Mouse (Mus musculus): Measurements from ENCODE around the gene Mfsd6l.

The Mfsd6l gene

DNA sequence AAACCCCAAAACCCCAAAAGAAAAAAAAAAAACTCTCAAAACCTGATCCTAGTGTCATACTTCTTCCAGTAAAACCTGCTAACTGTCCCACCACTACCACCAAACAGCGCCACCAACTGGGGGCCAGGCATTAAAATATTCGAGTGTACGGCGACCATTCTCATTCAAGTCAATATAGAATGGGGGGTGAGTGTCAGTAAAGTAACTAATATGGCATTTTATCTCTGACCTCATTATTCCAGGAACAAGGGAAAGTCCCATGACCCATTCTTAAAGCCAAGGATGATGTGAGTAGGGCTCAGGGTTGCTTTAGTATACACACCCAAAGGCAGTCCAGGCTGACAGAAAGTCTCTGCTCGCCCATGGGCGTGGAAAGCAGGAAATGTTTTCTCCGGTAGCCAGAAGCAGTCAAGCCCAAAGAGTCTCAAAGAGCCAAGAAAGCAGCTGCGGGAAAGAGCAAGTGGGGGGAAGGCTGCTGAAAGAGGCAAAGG lies 2.0 kb upstream of the Mfsd6l start:
- WGBS: 23% methylated on average over 8 of the region's 8 CpGs

- 52% methylated on average over 1 of the region's 1 CpGs for WGBS
These were observed 3.6 kb downstream of the Mfsd6l start for GRCm38 (mm10) chr11:68559546-68559945.

DNA sequence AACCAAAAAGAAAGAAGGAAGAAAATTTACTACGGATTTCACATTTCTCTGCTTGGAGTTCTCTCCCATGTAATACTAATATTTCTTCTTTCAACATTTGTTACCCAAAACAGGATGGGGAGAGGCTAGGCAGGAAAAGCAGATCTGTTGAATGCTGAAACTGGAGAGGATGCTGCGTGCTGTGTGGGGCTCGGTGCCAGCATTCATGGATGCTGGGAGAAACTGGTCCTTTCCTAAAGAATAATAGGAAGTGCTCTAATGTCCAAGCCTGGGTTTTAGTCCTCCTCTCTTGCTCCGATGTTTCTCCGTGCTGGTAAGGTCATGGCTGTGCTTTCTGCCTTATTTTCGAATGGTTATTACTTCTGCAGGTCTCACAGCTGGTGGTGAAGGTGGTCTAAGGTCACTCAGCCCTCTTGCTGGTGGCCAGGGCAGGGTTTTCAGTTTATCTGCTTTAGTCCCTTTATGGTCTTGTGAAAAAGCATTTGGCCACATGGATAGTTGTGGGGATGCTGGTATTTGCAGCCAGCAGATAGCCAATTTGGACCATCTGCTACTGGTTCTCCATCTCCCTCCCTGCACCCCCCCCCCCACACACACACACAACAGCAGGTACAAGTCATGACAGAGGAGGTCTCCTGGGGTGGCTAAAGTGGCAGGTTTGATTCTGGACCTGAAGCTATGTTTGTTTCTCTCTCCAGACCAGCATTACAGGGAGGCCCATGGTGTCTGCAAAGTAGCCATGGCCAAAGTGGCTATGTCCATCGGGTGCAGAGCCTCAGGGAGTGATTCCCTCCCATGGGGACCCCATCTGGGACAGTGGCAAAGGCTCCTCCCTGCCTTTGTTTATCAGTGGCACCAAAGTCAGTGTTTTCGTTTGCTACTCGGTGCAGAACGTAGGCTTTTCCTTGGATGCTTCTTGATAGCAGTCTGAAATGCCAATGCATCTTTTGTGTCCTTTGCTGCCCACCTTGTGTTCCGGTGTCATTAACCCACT lies 6.3 kb downstream of the Mfsd6l start:
- WGBS: 73% methylated on average over 11 of the region's 11 CpGs

DNA sequence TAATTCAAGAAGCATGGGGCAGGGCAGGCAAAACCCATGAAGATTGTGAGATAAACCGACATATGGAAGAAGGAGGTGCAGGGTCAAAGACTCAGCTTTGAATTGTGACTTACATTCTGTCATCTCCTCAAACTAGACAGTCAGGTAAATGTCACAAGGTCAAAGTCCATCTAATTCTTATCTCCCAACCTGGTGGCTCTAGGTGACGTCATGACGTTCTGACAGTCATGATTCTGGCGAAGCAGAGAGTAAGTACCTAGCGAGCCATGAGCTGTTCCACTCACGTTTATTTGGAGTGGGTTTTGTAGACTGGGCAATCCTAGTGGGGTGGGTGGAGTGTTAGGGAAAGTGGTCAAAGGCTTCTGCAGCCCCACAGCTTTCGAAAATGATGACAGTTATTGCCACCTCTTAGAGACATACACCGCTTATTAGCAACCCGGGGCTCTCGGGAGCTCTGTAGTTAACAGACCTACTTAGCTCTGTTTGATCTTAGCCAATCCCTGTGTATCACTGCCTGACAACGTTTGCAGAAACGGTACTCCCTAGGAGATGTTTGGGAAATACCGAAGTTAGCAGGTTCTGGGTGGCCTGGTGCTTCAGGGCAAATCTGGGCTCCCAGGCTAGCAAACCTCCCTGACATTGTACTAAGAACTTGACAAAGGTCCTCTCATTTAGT lies 8.5 kb downstream of the Mfsd6l start:
- WGBS: 87% methylated on average over 13 of the region's 13 CpGs

GRCm38 (mm10) chr11:68565032-68565429 lies 9.0 kb downstream of the Mfsd6l start:
- 93% methylated on average over 3 of the region's 3 CpGs for WGBS

DNA sequence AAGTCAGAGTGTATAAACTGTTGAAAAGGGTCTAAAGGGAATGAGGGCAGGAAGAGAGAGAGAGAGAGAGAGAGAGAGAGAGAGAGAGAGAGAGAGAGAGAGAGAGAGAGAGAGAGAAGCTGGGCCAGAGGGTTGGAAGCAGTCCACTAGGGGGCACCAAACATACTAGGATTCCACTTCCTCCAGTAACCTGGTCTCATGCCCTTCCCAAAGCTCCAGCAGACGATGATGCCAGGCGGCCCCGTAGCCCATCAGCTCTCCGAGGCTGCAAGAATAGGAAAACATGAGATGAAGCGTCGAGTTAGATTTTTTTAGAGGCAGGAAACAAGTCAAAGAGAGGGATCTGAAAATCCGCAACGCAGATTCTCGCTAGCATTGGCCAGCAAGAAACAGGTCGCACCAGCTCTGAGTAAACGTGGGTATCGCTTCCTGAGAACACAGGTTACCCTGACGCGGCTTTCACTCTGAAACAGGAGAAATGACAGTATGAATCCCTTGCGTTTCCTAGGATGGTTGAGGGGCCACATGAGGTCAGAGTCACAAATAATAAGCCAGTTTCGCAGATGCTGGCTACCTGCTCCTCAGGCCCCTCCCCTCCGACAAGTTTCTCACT lies 10.6 kb downstream of the Mfsd6l start:
- 10% methylated on average over 17 of the region's 17 CpGs for whole genome bisulfite sequencing

- over 99% methylated on average over 5 of the region's 5 CpGs for WGBS
These were observed 14.9 kb downstream of the Mfsd6l start for GRCm38 (mm10) chr11:68570861-68571260.

DNA sequence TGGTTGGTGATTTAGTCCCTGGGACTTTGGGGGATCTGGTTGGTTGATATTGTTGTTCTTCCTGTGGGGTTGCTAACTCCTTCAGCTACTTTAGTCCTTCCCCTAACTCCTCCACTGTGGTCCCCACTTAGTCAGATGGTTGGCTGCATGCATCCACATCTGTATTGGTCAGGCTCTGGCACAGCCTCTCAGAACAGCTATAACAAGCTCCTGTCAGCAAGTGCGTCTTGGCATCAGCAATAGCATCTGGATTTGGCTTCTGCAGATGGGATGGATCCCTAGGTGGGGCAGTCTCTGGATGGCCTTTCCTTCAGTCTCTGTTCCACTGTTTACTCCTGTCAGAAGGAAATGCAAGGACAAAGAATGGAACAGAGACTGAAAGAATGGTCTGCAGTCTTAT lies 21.1 kb downstream of the Mfsd6l start:
- 81% methylated on average over 1 of the region's 1 CpGs for WGBS

DNA sequence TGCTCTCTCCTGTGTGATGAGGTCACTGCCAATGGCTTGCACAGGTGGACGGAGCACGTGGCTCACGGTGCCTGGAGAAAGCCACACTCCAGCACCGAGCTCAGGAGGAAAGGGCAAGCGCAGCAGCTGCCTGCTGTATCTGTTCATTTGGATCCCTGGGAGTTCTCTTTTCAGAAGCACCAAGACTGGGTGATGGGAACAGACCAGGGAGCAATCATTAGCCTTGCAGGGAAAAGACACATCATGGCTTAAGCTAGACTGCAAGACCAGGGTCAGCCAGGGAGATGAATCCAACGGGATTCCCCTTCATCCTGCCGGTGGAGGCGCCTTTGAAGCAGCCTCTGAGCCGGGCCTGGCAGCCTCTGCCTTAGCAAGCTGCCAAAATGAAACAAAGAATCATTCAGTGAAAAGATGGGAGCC lies 23.5 kb downstream of the Mfsd6l start:
- WGBS: 32% methylated on average over 9 of the region's 9 CpGs

DNA sequence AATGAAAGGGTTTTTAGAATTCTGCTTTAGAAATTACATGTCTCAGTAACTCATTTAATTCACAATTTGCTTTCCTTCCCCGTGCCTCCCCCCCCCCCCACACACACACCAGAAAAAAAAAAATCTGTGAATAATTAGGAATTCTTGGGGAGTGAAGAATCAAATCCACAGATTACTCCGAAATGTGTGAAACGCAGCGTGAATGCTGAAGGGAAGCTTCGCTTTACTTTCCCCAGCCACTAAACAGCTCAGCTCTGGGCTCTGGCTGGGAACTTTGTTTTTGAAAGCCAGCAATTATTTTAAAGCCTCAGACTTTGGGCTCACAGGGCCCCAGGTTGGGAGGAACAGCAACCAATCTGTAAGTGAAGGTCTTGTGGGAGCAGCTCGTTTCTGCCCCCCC lies 24.6 kb downstream of the Mfsd6l start:
- 44% methylated on average over 6 of the region's 6 CpGs for WGBS

GRCm38 (mm10) chr11:68583225-68583624 lies 27.2 kb downstream of the Mfsd6l start:
- WGBS: 62% methylated on average over 13 of the region's 13 CpGs

DNA sequence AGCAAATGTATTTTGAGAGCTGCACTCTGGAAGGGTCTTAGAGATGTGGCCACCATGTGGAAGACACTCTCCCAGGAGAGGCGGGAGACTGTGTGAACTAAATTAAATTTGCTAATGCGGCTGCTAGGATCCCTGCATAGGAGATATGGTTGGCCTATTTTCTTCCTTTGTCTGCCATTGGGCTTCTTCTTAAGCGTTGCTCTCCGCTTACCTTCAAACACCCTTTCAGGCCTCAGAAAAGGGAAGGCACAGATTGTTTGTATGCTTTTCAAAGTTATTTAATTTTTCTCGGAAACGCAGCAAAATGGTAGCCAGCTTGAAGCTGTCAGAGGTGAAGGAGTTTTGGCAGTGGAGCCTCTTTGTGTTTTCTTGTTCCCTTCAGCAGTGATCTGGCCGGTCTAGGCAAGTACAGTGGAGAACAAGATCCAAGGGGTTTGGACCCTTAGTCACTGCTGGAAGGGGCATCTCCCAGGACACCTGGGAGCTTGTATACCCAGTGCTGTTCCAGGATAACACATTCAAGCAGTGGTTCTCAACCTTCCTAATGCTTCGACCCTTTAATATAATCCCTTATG lies 28.0 kb downstream of the Mfsd6l start:
- 54% methylated on average over 8 of the region's 8 CpGs for WGBS

GRCm38 (mm10) chr11:68585890-68586289 lies 29.9 kb downstream of the Mfsd6l start:
- WGBS: 60% methylated on average over 3 of the region's 3 CpGs

DNA sequence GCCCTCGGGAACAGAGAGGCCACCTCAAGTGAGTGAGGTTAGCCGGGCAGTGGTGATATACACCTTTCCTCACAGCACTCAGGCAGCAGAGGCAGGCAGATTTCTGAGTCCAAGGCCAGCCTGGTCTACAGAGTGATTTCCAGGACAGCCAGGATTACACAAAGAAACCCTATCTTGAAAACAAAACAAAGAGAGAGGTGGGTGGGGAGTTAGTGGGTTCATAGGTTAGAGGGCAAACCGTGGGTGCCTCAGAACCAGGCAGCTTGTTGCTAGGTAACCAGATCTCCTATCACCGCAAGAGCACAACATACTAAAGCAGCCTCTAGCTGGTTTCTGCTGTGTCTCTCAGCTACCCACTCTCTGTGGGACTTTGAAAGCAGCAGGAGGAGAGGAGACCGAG lies 30.7 kb downstream of the Mfsd6l start, which contains the start of gene Ccdc42:
TSS of gene Ccdc42 (plus strand) at position 301 of the 400 bp plus-strand sequence.
- 73% methylated on average over 5 of the region's 5 CpGs for WGBS

DNA sequence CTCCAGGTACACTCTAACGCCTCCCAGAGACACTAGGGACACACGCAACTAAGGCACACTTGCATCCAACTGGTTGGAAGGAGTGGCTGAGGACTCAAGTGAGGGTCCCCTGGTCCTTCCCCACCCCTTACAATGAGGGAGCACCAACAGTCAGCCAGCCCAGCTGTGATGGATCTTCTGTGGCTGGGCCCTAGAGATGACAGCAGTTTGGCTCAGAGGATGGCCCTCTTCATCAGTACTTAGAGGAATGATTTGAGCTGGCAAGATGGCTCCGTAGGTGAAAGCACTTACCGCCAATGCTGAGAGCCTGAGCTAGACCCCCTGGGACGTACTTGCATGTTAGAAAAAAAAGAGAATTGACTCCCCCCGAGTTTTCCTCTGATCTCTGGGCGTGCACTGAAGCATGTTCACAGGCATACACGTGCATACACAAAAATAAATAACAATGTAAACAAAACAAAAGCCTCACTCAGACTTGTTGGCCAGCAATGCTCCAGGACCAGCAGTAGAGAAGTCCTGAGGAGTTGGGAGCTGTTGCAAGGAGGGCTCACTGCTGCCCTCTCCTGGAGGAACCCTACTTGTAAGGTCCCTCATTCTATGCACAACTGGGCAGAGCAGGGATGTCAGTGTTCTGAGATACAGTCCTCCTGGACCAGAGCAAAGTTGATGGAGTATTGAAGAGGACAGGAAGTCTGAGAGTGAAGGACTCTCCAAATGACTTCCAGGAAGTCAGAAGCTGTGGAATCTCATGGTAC lies 33.2 kb downstream of the Mfsd6l start:
- WGBS: 71% methylated on average over 8 of the region's 8 CpGs

GRCm38 (mm10) chr11:68591708-68592107 lies 35.7 kb downstream of the Mfsd6l start:
- WGBS: 84% methylated on average over 5 of the region's 5 CpGs

- WGBS: 89% methylated on average over 3 of the region's 3 CpGs
These were observed 37.3 kb downstream of the Mfsd6l start for GRCm38 (mm10) chr11:68593247-68593646.

GRCm38 (mm10) chr11:68597912-68598311 lies 41.9 kb downstream of the Mfsd6l start:
- 97% methylated on average over 2 of the region's 2 CpGs for WGBS

DNA sequence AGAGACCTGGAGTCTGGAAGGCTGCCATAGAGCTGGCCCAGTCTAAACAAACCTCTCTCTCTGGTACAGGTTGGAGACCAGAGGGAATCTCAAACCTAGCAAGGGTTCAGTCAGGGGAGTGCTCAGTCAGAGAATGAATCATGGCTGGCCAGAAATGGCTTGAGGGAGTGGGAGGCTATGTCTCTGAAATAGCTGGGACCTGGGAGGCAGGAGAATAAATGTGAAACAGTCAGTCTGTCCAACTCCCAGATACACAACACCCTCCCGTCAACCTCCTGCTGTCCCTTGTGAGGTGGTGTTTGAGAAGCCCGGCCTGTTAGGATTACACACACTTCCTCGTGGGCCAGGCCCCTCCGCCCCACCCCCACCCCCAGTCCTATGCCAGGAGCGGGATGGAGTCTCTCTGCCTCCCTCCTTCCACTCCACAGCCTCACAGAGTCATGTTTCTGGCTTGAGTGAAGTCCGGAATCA lies 44.6 kb downstream of the Mfsd6l start:
- 38% methylated on average over 6 of the region's 6 CpGs for WGBS

GRCm38 (mm10) chr11:68601486-68601991 lies 45.6 kb downstream of the Mfsd6l start:
- 57% methylated on average over 9 of the region's 9 CpGs for WGBS
